Mouse (Mus musculus) megakaryocyte, embryonic 14.5 days (primary cell): Measurements from ENCODE around the gene Sdhb.

Experiments used
- FLI1 ChIP-seq: IDR thresholded peaks from 2 replicates; pipeline ENCODE4 v1.6.1; 2012; ENCODE audit warnings: low read length, inconsistent platforms, mixed read lengths
- GATA1 ChIP-seq: IDR thresholded peaks from 3 replicates; pipeline ENCODE4 v1.6.1; 2012; ENCODE audit warnings: mixed read lengths, low read length, inconsistent platforms, borderline replicate concordance

DNA sequence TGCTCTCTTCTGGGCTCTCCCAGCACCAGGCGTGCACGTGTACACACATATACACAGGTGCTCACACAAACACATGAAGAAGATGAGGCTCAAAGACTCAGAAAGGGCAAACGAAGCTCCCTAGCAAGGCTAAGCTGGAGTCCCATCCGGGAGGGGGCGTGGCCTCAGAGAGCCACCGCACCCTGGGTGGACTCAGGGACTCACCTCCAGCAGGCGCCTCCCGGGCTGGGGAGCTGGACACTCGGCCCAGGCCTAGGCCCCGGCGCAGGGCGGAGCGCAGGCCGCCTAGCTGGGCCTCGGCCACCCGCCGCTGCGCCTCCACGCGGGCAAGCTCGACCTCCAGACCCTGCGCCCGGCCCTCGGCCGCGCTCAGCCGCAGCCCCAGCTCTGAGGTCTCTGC, 64.0 kb downstream of the Sdhb start:
- TF ChIP-seq GATA1 (no peak), FLI1 (no peak)
